Mouse (Mus musculus): ENCODE data around the gene Fam234a.
"Not testable (repeated sequence)": the region's sequence is repeated elsewhere in the genome, so short reads cannot be mapped to it uniquely, and the experiment has no call there.

The Fam234a gene

DNA sequence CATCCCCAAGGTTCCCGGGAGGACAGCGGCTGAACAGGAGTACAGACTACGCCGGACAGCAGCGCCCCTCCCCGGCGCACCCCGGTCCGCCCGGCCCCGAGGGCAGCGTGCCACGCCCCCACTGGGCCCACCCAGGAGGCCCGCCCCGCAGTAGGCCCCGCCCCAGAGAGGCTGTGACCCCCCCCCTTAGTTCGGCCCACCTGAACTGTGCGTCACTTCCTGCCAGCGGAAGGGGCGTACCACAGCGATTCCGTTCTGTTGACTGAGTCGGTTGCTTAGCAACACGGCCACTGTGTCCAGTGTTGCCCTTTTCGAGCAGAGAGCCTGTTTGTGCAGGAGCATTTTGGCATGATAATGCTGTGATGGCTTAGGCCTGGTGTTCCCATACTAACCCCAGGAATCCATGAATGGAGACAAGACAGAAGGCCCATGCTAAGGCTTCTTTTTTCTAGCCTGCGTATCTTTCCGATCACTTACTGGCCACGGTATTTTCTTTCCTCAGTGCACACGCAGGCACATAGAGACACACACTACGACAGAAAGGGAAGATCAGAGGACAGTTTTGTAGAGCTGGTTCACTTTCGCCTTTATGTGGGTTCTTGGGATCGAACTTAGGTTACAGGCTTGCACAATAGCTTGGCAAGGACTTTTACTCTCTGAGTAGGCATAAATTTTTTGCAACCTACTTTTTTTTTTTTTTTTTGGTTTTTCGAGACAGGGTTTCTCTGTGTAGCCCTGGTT is at the start of gene Fam234a:
Gene Fam234a (minus strand): TSS at position 142 of the 741 bp plus-strand sequence.
- DNase-seq (ENCODE audit: low spot score): peak; percentile 91

GRCm38 (mm10) chr17:26289475-26289874 is 45.4 kb upstream of the Fam234a start:
- DNase-seq (ENCODE audit: low spot score): no peak

GRCm38 (mm10) chr17:26286199-26286955 is 42.3 kb upstream of the Fam234a start:
- no peak for DNase-seq (ENCODE audit: low spot score)

DNA sequence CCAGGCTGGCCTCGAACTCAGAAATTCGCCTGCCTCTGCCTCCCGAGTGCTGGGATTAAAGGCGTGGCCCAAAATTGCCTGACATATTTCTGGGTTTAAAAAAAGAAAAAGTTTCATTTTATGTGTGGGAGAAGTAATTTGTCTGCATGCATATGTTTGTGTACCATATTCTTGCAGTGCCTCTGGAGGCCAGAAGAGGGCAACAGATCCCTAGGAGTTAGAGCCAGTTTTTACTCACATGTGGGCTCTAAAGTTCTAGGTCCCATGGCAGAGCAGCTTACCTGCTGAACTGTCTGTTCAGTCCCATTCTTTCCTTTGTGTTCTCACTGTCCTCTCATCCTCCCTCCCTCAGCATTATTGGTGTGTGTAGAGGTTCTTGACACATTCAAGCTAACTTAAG is 32.7 kb upstream of the Fam234a start:
- no peak for DNase-seq (ENCODE audit: low spot score)

- no peak for DNase-seq (ENCODE audit: low spot score)
These were observed 31.9 kb upstream of the Fam234a start for GRCm38 (mm10) chr17:26275933-26276332.

DNA sequence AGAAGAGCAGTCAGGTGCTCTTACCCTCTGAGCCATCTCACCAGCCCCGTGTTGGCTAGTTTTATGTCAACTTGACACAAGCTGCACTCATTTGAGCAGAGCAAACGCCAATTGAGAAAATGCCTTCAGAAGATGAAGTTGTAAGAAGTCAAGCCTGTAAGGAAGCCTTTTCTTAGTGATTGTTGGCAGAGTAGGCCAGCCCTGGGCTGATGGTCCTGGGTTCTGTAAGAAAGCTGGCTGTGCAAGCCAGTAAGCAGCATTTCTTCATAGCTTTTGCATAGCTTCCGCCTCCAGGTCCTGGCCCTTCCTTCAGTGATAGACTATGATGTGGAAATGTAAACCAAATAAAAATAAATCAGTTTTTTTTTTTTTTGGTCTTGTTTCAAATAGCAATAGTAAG is 28.5 kb upstream of the Fam234a start:
- no peak for DNase-seq (ENCODE audit: low spot score)

- not testable (repeated sequence) for DNase-seq (ENCODE audit: low spot score)
These were observed 25.5 kb upstream of the Fam234a start for GRCm38 (mm10) chr17:26269577-26269976.

GRCm38 (mm10) chr17:26268851-26269250 is 24.8 kb upstream of the Fam234a start:
- no peak for DNase-seq (ENCODE audit: low spot score)

DNA sequence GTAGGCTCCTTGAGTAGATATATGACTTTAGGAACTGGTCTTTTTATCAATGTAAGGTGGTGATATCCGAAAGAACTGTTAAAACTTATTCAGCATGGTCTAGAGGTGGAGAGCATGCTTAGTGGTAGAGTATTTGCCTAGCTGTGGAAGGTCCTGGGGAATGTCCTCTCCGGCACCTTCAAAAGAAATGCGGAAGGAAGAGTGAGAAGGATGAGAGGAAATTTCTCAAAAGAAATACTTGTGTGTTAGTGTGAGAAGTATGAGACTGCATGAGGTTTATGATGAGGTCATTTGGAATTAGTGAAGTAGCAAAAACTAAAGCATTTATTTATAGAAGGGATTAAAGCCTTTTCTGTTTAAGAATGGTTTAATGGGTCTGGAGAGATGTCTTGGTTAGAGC is 18.3 kb upstream of the Fam234a start:
- no peak for DNase-seq (ENCODE audit: low spot score)

DNA sequence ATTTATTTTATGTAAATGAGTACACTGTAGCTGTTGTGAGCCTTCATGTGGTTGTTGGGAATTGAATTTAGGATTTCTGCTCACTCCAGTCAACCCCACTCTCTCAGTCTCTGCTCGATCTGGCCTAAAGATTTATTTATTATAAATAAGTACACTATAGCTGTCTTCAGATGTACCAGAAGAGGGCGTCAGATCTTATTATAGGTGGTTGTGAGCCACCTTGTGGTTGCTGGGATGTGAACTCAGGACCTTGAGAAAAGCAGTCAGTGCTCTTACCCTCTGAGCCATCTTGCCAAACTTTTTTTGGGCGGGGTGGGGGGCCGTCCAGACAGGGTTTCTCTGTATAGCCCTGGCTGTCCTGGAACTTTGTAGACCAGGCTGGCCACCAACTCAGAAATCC is 17.8 kb upstream of the Fam234a start:
- no peak for DNase-seq (ENCODE audit: low spot score)

- DNase-seq (ENCODE audit: low spot score): no peak
These were observed 11.3 kb upstream of the Fam234a start for GRCm38 (mm10) chr17:26255313-26255712.

GRCm38 (mm10) chr17:26253399-26253798 is 9.4 kb upstream of the Fam234a start:
- no peak for DNase-seq (ENCODE audit: low spot score)

GRCm38 (mm10) chr17:26252539-26253251 is 8.7 kb upstream of the Fam234a start, which contains the start of gene Luc7l:
Gene Luc7l (plus strand): TSS chr17:26252896.
- DNase-seq (ENCODE audit: low spot score): peak; percentile 88

- DNase-seq (ENCODE audit: low spot score): no peak
These were observed 8.0 kb upstream of the Fam234a start for GRCm38 (mm10) chr17:26251886-26252538.

DNA sequence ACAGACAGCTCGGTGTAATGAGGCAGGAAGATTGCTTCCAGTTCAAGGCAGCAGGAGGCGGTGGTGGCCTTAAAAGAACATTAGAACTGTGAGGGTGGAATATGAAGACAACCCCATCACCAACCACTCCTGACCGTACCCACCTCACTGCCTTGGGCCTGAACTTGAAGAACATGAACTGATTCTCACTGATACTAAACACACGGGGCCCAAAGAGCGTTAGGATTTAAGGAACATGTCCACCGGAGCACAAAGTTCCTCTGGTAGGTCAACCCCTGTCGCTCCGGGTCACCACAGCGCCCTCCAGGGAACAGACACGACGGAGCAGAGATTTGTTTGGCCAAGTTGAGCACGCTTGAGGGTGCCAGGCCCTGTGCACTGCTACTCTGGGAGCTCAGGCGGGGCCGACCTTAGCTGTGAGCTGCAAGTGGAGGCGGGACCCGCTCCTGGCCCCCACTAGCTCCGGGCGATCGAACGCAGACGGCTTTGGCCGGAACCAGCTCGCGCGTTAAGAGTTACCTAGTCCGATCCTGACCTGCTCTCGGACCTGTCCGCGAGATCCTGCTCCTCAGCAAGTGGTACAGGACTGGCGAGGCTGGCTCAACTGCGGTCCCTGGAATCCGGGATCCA is 456 bp downstream of the Fam234a start:
- DNase-seq (ENCODE audit: low spot score): no peak

GRCm38 (mm10) chr17:26240990-26241389 is 3.1 kb downstream of the Fam234a start:
- DNase-seq (ENCODE audit: low spot score): no peak

DNA sequence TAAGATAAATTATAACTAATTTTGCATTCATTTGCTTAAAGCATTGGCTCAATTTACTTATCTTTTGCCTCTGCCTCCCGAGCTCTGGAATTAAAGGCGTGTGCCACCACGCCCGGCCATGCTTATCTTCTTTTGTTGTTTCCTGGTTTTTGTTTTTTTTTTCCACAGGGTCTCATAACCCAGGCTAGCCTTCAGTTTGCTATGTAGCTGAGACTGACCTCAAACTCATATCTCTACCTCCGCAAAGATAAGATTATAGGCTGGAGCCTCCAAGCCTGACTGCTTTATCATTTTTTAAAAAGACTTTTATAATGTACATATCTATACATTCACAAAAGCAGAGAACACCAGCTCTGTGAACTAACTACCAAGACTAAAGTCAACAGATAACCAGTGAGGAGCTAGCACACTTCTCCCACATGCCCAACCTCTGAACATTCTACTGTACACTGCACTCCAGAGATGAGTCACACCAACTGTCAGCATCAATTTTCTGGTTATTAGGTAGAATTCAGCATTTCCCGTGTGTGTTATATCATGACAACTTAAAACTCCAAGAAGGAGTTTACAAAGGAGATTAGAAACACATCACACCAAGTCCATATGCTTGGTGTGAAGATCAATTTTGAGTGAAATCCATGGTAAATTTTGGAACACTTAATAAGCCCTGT is 3.8 kb downstream of the Fam234a start:
- DNase-seq (ENCODE audit: low spot score): no peak

DNA sequence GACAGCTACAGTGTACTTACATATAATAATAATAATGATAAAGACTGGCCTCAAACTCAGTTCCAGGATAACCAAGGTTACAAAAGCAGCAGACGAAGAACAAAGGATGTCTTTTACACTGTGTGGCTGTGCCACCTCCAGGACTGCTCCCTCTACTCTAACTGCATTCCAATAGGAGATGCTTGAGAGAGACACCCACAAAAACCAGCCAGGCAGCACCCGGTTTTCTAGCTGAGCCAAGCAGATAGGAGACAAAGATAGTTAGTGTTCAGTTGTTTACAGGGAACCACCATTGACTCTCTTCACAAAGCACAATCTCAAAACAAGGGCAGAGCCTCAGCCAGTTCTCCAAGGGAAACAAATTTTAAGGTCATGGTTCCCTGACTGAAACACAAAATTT is 4.5 kb downstream of the Fam234a start:
- no peak for DNase-seq (ENCODE audit: low spot score)

- no peak for DNase-seq (ENCODE audit: low spot score)
These were observed 6.4 kb downstream of the Fam234a start for GRCm38 (mm10) chr17:26237667-26238066.

DNA sequence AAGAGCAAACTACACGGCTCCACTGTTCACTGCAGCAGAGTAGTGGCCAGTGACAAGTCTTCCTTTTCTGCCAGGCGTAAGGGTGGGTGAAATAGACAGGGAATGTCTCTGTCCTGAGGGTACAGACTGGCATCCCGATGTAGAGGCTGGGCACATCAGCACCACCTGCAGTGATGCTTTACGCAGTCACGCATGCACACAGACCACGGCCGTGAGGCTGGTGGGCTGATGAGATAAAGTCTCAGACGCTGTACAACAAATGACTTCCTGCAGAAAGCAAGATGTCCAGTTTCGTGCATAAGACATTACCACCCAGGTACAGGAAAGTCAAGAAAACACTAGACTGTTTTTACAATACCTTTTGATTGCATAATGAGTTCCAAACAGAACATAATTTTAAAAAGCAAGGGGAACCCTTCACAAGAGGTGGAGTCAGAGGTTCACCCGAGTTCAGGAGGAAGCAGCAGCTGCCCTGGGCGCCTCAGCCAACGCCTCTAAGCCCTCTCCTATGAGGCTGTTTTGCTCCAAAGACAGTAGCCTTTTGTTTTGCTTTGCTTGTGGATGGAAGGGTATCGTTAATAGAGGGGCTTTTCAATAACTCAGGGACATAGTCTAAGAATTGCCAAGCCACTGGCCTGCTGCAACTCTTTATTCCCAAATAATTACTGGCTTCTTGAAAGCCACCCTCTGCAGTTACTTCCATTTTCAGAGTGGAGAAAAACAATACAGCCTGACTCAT is 8.8 kb downstream of the Fam234a start:
- no peak for DNase-seq (ENCODE audit: low spot score)
